Mouse (Mus musculus): ENCODE results near the gene Apol11b.
"Not testable (repeated sequence)": the region's sequence is repeated elsewhere in the genome, so short reads cannot be mapped to it uniquely, and the experiment has no call there.

Apol11b gene

GRCm38 (mm10) chr15:77643176-77643575 lies at the start of gene Apol11b:
TSS of gene Apol11b (minus strand) at chr15:77643286.
- DNase-seq (ENCODE audit: low read depth, low spot score), result not testable (repeated sequence)

GRCm38 (mm10) chr15:77691532-77692311 lies 48.6 kb upstream of the Apol11b start:
- DNase-seq (ENCODE audit: low read depth, low spot score), result not testable (repeated sequence)

- DNase-seq (ENCODE audit: low read depth, low spot score), result peak; percentile 55
These were observed 40.9 kb upstream of the Apol11b start for GRCm38 (mm10) chr15:77683944-77684343.

GRCm38 (mm10) chr15:77674081-77674480 lies 31.0 kb upstream of the Apol11b start:
- DNase-seq (ENCODE audit: low read depth, low spot score), result peak; percentile 68

GRCm38 (mm10) chr15:77661841-77662240 lies 18.8 kb upstream of the Apol11b start:
- DNase-seq (ENCODE audit: low read depth, low spot score), result not testable (repeated sequence)

GRCm38 (mm10) chr15:77659773-77660172 lies 16.7 kb upstream of the Apol11b start:
- not testable (repeated sequence) for DNase-seq (ENCODE audit: low read depth, low spot score)

GRCm38 (mm10) chr15:77651143-77651542 lies 8.1 kb upstream of the Apol11b start:
- not testable (repeated sequence) for DNase-seq (ENCODE audit: low read depth, low spot score)

- DNase-seq (ENCODE audit: low read depth, low spot score), result not testable (repeated sequence)
These were observed 13.3 kb downstream of the Apol11b start for GRCm38 (mm10) chr15:77629822-77630221.

- DNase-seq (ENCODE audit: low read depth, low spot score), result peak; percentile 22
These were observed 14.4 kb downstream of the Apol11b start for GRCm38 (mm10) chr15:77628647-77629046.

- DNase-seq (ENCODE audit: low read depth, low spot score), result not testable (repeated sequence)
These were observed 16.6 kb downstream of the Apol11b start for GRCm38 (mm10) chr15:77626471-77626870.

GRCm38 (mm10) chr15:77624710-77625109 lies 18.4 kb downstream of the Apol11b start:
- DNase-seq (ENCODE audit: low read depth, low spot score), result no peak

- DNase-seq (ENCODE audit: low read depth, low spot score), result no peak
These were observed 37.0 kb downstream of the Apol11b start for GRCm38 (mm10) chr15:77606069-77606468.

- DNase-seq (ENCODE audit: low read depth, low spot score), result no peak
These were observed 44.1 kb downstream of the Apol11b start, which contains the start of gene Gm36245 for GRCm38 (mm10) chr15:77598958-77599357. TSS of gene Gm36245 (plus strand) at chr15:77599258.

- no peak for DNase-seq (ENCODE audit: low read depth, low spot score)
These were observed 44.7 kb downstream of the Apol11b start for GRCm38 (mm10) chr15:77598429-77598828.

- no peak for DNase-seq (ENCODE audit: low read depth, low spot score)
These were observed 47.1 kb downstream of the Apol11b start, which contains the start of gene Apol10b for GRCm38 (mm10) chr15:77595961-77596360. TSS of gene Apol10b (minus strand) at chr15:77596125.

GRCm38 (mm10) chr15:77593557-77593956 lies 49.5 kb downstream of the Apol11b start:
- DNase-seq (ENCODE audit: low read depth, low spot score), result no peak

GRCm38 (mm10) chr15:77590881-77591280 lies 52.2 kb downstream of the Apol11b start:
- DNase-seq (ENCODE audit: low read depth, low spot score), result peak; percentile 17

- DNase-seq (ENCODE audit: low read depth, low spot score), result no peak
These were observed 54.1 kb downstream of the Apol11b start for GRCm38 (mm10) chr15:77588981-77589380.

- no peak for DNase-seq (ENCODE audit: low read depth, low spot score)
These were observed 56.1 kb downstream of the Apol11b start for GRCm38 (mm10) chr15:77587026-77587425.
